Mouse (Mus musculus) hindbrain, embryonic 11.5 days (tissue): ENCODE data around the gene Hist1h2an. TPM values are rescaled to one million over a fixed set of nuclear protein-coding genes. Genes with fewer than 3 reads are reported as not detected.
A peak's percentile ranks its signal among the peaks of the same experiment; 100 is the strongest.
"Not testable (repeated sequence)": the region's sequence is repeated elsewhere in the genome, so short reads cannot be mapped to it uniquely, and the experiment has no call there.

Experiments used
- ATAC-seq: fragments of 200-750 bp; cut with Nextera tagmentation; 2 replicates; pipeline ENCODE4 v1.8.0; 2017; ENCODE audit warnings: mild to moderate bottlenecking, moderate TSS enrichment, moderate library complexity; ENCODE audit not compliant: low FRiP score
- DNase-seq: peaks from one replicate; pipeline ENCODE4 v3.0.0-alpha.2; 2015; ENCODE audit warnings: low spot score
- H3K27ac ChIP-seq: fragments of 300-500 bp; sonication (generic); 2 replicates; pipeline ENCODE4 v1.5.1; 2014; ENCODE audit warnings: mild to moderate bottlenecking, low read depth, low read length
- H3K27me3 ChIP-seq: fragments of 300-500 bp; sonication (generic); 2 replicates; pipeline ENCODE4 v1.6.1; 2014; ENCODE audit warnings: mild to moderate bottlenecking, low read length, moderate library complexity, mixed read lengths; ENCODE audit not compliant: control insufficient read depth, insufficient read depth
- H3K36me3 ChIP-seq: fragments of 300-500 bp; sonication (generic); 2 replicates; pipeline ENCODE4 v1.6.1; 2014; ENCODE audit warnings: mild to moderate bottlenecking, low read length, moderate library complexity, mixed read lengths; ENCODE audit not compliant: control insufficient read depth, insufficient read depth
- H3K4me1 ChIP-seq: fragments of 300-500 bp; sonication (generic); replicated peaks from 2 replicates; pipeline ENCODE4 v1.6.1; 2014; ENCODE audit warnings: low read length, mixed read lengths; ENCODE audit not compliant: control insufficient read depth, insufficient read depth
- H3K4me2 ChIP-seq: fragments of 300-500 bp; sonication (generic); replicated peaks from 2 replicates; pipeline ENCODE4 v1.6.1; 2014; ENCODE audit warnings: mild to moderate bottlenecking, low read depth, low read length
- H3K4me3 ChIP-seq: fragments of 300-500 bp; sonication (generic); 2 replicates; pipeline ENCODE4 v1.5.1; 2014; ENCODE audit warnings: low read depth, low read length
- H3K9ac ChIP-seq: fragments of 300-500 bp; sonication (generic); 2 replicates; pipeline ENCODE4 v1.6.1; 2014; ENCODE audit warnings: low read depth, low read length
- H3K9me3 ChIP-seq: fragments of 300-500 bp; sonication (generic); 2 replicates; pipeline ENCODE4 v1.6.1; 2016; ENCODE audit warnings: low read length; ENCODE audit not compliant: control insufficient read depth
- WGBS: fragments of 180-500 bp; shearing (Covaris S2); extraction: QIAGEN DNeasy Blood & Tissue Kit; methylation state at CpG from one replicate; pipeline ENCODE4 v1.1.7; 2014; 5-methylcytosine and 5-hydroxymethylcytosine counted together
- polyA plus RNA-seq: library from polyadenylated mRNA; unstranded; fragments of >200 nt; fragmentation: Nextera tagmentation; extraction: Ambion mirVana; gene quantifications from 2 replicates; pipeline ENCODE4 v1.2.1, GENCODE M21; 2014

Gene Hist1h2an
- polyA plus RNA-seq = 1.4 and 8.5 TPM in 2 replicates

DNA sequence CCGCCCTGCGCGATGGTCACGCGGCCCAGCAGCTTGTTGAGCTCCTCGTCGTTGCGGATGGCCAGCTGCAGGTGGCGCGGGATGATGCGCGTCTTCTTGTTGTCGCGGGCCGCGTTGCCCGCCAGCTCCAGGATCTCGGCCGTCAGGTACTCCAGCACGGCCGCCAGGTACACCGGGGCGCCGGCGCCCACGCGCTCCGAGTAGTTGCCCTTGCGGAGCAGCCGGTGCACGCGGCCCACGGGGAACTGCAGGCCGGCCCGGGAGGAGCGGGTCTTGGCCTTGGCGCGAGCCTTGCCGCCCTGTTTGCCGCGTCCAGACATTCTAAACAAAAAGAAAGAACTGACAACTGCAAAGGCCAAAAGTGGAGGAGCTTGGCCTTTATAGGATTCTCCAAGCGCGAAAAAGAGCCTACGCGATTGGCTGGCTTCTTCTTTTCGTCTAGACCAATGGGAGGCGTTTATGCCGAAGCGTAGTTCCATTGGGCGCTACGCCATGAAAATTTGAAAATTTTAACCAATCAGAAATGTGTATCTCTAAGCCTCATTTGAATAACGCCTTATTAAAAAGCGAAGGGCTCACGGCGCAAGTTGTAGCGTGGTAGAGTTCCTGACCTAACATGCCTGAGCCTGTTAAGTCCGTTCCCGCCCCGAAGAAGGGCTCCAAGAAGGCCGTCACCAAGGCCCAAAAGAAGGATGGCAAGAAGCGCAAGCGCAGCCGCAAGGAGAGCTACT is at the start of gene Hist1h2an, which contains the start of gene Hist1h2bp:
Gene Hist1h2an (minus strand): TSS at position 320 of the 731 bp plus-strand sequence.
Gene Hist1h2bp (plus strand): TSS at position 563 of the 731 bp plus-strand sequence.
- under 1% methylated on average over 36 of the region's 63 CpGs for WGBS

DNA sequence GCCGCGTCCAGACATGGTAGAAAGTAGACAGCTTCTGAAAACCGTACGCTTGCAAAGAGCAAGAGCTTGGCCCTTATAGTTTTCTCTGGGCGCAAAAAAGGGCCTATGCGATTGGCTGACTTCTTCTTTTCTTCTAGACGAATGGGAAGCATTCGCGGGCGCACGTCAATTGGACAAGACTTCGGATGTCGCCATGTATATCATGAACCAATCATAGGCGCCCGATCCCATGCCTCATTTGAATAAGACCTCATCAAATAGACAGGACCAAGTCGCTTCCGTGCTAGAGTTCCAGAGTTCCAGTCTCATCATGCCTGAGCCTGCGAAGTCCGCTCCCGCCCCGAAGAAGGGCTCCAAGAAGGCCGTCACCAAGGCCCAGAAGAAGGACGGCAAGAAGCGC is 46.4 kb upstream of the Hist1h2an start, which contains the start of the genes Hist1h2ap and Hist1h2br:
Gene Hist1h2ap (minus strand): TSS at position 47 of the 400 bp plus-strand sequence.
Gene Hist1h2br (plus strand): TSS at position 283 of the 400 bp plus-strand sequence.
- not testable (repeated sequence) for DNase-seq, H3K4me1 ChIP-seq, H3K9ac ChIP-seq, H3K36me3 ChIP-seq, H3K9me3 ChIP-seq, H3K27ac ChIP-seq, H3K27me3 ChIP-seq, H3K4me2 ChIP-seq, H3K4me3 ChIP-seq
- no CpG with 5 or more reads among the region's 24 CpGs for WGBS
- ATAC-seq = peak; percentile 96

More for the DNA sequence above, at the start of gene Hist1h2an, which contains the start of gene Hist1h2bp:
- peak within 1 kb of the TSS; percentile 30 for H3K4me3 ChIP-seq
- ATAC-seq = peak; percentile 96
- not testable (repeated sequence) for H3K4me1 ChIP-seq, H3K27me3 ChIP-seq, H3K36me3 ChIP-seq, H3K9me3 ChIP-seq
- peak within 1 kb of the TSS; percentile 53 for H3K9ac ChIP-seq
- peak; percentile 91 for DNase-seq
- peak within 1 kb of the TSS; percentile 45 for H3K4me2 ChIP-seq
- peak within 1 kb of the TSS; percentile 84 for H3K27ac ChIP-seq

DNA sequence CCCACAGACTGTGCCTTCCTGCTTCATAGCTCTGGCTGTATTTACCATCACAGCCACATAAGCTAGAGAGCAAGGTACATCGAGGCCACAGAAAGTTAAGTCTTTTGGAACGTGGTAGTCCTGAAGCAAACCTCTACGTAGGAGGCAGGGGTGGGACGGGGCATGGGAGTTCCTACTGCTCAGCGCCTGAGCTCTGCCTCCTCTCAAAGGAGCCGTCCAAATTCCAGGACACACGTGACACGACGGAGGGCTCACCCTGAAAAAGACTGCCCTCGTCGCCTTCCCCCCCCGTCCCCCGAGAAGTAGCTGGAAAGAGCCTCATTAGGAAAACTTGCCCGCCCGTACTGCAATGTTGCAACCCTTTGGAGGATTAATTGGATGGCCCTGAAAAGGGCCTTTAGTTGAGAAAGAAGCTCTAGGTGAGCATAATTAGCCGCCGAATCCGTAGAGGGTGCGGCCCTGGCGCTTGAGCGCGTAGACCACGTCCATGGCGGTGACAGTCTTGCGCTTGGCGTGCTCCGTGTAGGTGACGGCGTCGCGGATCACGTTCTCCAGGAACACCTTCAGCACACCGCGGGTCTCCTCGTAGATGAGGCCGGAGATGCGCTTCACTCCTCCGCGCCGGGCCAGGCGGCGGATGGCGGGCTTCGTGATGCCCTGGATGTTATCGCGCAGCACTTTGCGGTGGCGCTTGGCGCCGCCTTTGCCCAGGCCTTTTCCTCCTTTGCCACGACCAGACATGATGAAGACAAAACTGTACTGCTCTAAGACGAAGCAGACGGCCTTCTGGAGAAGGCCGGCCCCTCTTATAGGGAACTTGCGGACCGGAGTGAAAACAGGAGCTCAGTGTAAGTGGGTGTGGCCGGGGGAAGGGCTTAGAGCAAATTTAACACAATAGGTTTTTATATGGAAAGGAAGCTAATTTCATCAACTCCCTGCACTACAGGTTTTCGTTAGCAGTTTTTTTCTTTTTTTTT is 44.7 kb upstream of the Hist1h2an start, which contains the start of gene Hist1h4n:
Gene Hist1h4n (minus strand): TSS at position 779 of the 977 bp plus-strand sequence.
- not testable (repeated sequence) for H3K36me3 ChIP-seq, H3K9ac ChIP-seq, DNase-seq, H3K4me1 ChIP-seq, H3K27ac ChIP-seq, H3K27me3 ChIP-seq, H3K9me3 ChIP-seq
- Histone ChIP-seq H3K4me3 (0 out of 2 replicates have a peak within 1 kb of the TSS, but pooled peaks have one; percentile 12), H3K4me2 (peak within 1 kb of the TSS; percentile 7; the same call in 1 of the 2 replicates)
- peak; percentile 86 for ATAC-seq
- WGBS = 0% methylated on average over 18 of the region's 58 CpGs

DNA sequence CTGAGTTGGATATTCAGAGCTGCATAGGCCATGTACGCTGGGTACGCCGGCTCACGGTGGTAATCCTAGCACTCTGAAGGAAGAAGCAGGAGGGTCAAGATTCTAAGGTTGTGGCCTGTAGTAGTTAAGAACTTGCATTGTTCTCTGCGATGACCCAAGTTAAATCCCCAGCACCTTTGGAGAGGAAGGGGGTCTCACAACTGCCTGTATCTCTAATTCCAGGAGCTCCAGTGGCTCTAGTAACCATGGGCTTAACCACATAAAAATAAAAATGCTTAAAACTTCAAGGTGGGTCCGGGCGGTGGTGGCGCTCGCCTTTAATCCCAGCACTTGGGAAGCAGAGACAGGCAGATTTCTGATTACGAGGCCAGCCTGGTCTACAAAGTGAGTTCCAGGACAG is 43.3 kb upstream of the Hist1h2an start:
- no peak overlapping the region for H3K9ac ChIP-seq
- ATAC-seq (no peak), DNase-seq (no peak)
- no peaks in the 10 kb centered on the region for H3K9me3 ChIP-seq
- no peak overlapping the region for H3K4me3 ChIP-seq
- WGBS = 87% methylated on average over 10 of the region's 10 CpGs
- H3K36me3 ChIP-seq = no peaks in the 10 kb centered on the region
- no peak overlapping the region for H3K4me2 ChIP-seq
- H3K4me1 ChIP-seq = no peaks in the 10 kb centered on the region
- no peaks in the 10 kb centered on the region for H3K27me3 ChIP-seq
- no peak overlapping the region for H3K27ac ChIP-seq

DNA sequence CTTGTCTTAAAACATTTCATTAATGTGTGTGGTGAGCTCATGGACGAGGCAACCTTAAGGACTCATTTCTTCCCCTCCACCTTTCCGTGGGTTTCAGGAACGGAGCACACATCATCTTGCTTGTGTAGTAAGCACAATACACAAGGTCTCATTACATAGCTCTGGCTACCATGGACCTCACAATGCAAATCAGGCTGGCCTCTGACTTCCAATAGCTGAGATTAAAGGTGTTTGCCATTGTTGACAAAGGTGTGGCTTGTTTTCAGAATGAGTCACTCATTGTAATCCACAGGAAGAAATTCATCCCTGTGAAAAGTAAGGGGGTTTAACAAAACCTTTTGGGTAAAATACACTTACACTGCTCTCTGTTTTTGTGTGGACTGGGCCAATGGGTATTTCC is 41.5 kb upstream of the Hist1h2an start:
- ATAC-seq = no peak
- no peak overlapping the region for H3K27ac ChIP-seq

DNA sequence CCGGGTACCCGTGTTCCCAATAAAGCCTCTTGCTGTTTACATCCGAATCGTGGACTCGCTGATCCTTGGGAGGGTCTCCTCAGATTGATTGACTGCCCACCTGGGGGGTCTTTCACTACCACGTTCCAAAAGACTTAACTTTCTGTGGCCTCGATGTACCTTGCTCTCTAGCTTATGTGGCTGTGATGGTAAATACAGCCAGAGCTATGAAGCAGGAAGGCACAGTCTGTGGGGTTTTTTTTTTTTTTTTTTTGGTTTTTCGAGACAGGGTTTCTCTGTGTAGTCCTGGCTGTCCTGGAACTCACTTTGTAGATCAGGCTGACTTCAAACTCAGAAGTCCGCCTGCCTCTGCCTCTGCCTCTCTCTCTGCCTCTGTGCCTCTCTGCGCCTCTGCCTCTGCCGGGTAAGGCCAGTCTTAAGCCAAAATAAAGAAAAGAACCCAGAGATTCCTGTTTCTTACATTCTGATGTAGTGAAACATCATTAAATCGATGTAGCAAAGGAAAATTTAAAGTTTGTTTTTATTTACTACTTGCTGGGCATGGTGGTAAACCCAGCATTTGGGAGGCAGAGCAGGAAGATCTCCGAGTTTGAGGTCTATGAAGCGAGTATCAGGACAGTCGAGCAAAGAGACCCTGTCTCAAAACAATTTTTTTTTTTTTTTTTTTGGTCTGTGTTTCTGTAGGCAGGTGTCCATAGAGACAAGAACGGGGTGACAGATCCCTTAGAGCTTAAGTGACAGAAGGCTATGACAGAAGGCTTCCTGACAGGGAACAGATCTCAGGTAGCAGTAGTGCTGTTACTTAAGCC is 33.3 kb upstream of the Hist1h2an start:
- H3K27me3 ChIP-seq, H3K4me2 ChIP-seq, H3K36me3 ChIP-seq, H3K4me1 ChIP-seq, H3K4me3 ChIP-seq, H3K9ac ChIP-seq, ATAC-seq, DNase-seq, H3K27ac ChIP-seq, H3K9me3 ChIP-seq: not testable (repeated sequence)
- 76% methylated on average over 6 of the region's 16 CpGs for WGBS

More for the DNA sequence above, 41.5 kb upstream of the Hist1h2an start:
- Histone ChIP-seq H3K9me3 (no peaks in the 10 kb centered on the region), H3K27me3 (no peaks in the 10 kb centered on the region), H3K9ac (no peak overlapping the region), H3K4me1 (no peaks in the 10 kb centered on the region), H3K4me2 (no peak overlapping the region), H3K4me3 (no peak overlapping the region), H3K36me3 (no peaks in the 10 kb centered on the region)
- WGBS = 94% methylated on average over 3 of the region's 3 CpGs
- DNase-seq = no peak

DNA sequence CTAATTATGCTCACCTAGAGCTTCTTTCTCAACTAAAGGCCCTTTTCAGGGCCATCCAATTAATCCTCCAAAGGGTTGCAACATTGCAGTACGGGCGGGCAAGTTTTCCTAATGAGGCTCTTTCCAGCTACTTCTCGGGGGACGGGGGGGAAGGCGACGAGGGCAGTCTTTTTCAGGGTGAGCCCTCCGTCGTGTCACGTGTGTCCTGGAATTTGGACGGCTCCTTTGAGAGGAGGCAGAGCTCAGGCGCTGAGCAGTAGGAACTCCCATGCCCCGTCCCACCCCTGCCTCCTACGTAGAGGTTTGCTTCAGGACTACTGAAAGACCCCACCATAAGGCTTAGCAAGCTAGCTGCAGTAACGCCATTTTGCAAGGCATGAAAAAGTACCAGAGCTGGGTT is 25.1 kb upstream of the Hist1h2an start:
- peak overlapping the region; percentile 11; the same call in 1 of the 2 replicates for H3K4me2 ChIP-seq
- peak; percentile 66 for ATAC-seq
- H3K4me3 ChIP-seq, H3K36me3 ChIP-seq, H3K9ac ChIP-seq, H3K27me3 ChIP-seq, H3K27ac ChIP-seq, H3K9me3 ChIP-seq, DNase-seq, H3K4me1 ChIP-seq: not testable (repeated sequence)
- under 1% methylated on average over 14 of the region's 14 CpGs for WGBS

DNA sequence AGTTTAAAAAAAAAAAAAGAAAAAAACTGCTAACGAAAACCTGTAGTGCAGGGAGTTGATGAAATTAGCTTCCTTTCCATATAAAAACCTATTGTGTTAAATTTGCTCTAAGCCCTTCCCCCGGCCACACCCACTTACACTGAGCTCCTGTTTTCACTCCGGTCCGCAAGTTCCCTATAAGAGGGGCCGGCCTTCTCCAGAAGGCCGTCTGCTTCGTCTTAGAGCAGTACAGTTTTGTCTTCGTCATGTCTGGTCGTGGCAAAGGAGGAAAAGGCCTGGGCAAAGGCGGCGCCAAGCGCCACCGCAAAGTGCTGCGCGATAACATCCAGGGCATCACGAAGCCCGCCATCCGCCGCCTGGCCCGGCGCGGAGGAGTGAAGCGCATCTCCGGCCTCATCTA is 24.5 kb upstream of the Hist1h2an start, which contains the start of gene Hist1h4m:
Gene Hist1h4m (plus strand): TSS at position 208 of the 400 bp plus-strand sequence.
- not testable (repeated sequence) for H3K27ac ChIP-seq, H3K4me3 ChIP-seq, H3K36me3 ChIP-seq, DNase-seq, H3K9me3 ChIP-seq, H3K4me1 ChIP-seq, H3K9ac ChIP-seq, H3K27me3 ChIP-seq
- H3K4me2 ChIP-seq = peak within 1 kb of the TSS; percentile 11; the same call in 1 of the 2 replicates
- WGBS = no CpG with 5 or more reads among the region's 24 CpGs
- peak; percentile 54 for ATAC-seq
